8 mouse cellular contexts compared by ENCODE assay signal in genomic region chr7:12922729-12923128, GRCm38 (mm10). TPM values are rescaled to one million over a fixed set of nuclear protein-coding genes. Genes with fewer than 3 reads are reported as not detected.
DNase-seq lines count a peak whose midpoint lies in the region; ATAC-seq and TF ChIP-seq lines count a peak whose summit lies in the region.

No protein-coding gene starts in this region.

- H3K9me3 ChIP-seq in embryonic facial prominence, embryonic 11.5 days (replicated peaks; ENCODE audit: control insufficient read depth, low read length): no peaks in the 10 kb centered on the region
- no peaks in the 10 kb centered on the region for H3K9me3 ChIP-seq in intestine, embryonic 14.5 days (ENCODE audit: control insufficient read depth, low read length)
- no peaks in the 10 kb centered on the region for H3K9me3 ChIP-seq in neural tube, embryonic 12.5 days

- no peak overlapping the region for H3K27ac ChIP-seq in liver, adult 2 months (replicated peaks; ENCODE audit: insufficient read depth, low read depth, low read length)
- H3K27ac ChIP-seq in embryonic facial prominence, embryonic 11.5 days (replicated peaks; ENCODE audit: low read depth, low read length): no peak overlapping the region
- H3K27ac ChIP-seq in intestine, embryonic 14.5 days (ENCODE audit: low read depth): 0 out of 2 replicates have a peak overlapping the region, but pooled peaks have one; percentile 7
- H3K27ac ChIP-seq in neural tube, embryonic 12.5 days: no peak overlapping the region

- peaks cover 12% of the 10 kb centered on the region for H3K4me1 ChIP-seq in liver, adult 2 months (ENCODE audit: control insufficient read depth, insufficient read depth, low read length)
- no peaks in the 10 kb centered on the region for H3K4me1 ChIP-seq in embryonic facial prominence, embryonic 11.5 days (ENCODE audit: control insufficient read depth, insufficient read depth, low read length)
- peaks cover 14% of the 10 kb centered on the region; the same call in 1 of the 2 replicates for H3K4me1 ChIP-seq in intestine, embryonic 14.5 days (replicated peaks; ENCODE audit: control insufficient read depth, insufficient read depth, low read length)
- H3K4me1 ChIP-seq in neural tube, embryonic 12.5 days: peaks cover 13% of the 10 kb centered on the region

- H3K9ac ChIP-seq in liver, adult 2 months (ENCODE audit: low read depth, low read length): peak overlapping the region; percentile 85
- H3K9ac ChIP-seq in embryonic facial prominence, embryonic 11.5 days (replicated peaks; ENCODE audit: low read length): peak overlapping the region; percentile 95
- peak overlapping the region; percentile 86 for H3K9ac ChIP-seq in intestine, embryonic 14.5 days (ENCODE audit: low read length)
- peak overlapping the region; percentile 77 for H3K9ac ChIP-seq in neural tube, embryonic 12.5 days

- H3K36me3 ChIP-seq in liver, adult 2 months (ENCODE audit: control insufficient read depth, insufficient read depth, low read length): peaks cover 31% of the 10 kb centered on the region
- peaks cover 25% of the 10 kb centered on the region for H3K36me3 ChIP-seq in embryonic facial prominence, embryonic 11.5 days (replicated peaks; ENCODE audit: control insufficient read depth, insufficient read depth, low read depth, low read length)
- H3K36me3 ChIP-seq in intestine, embryonic 14.5 days (ENCODE audit: control insufficient read depth, insufficient read depth, low read length): peaks cover 42% of the 10 kb centered on the region
- H3K36me3 ChIP-seq in neural tube, embryonic 12.5 days: peaks cover 42% of the 10 kb centered on the region

- no peak for TF ChIP-seq CTCF in liver, adult 2 months (IDR thresholded peaks at IDR 0.05; ENCODE audit: low read depth, low read length)

- H3K27me3 ChIP-seq in liver, adult 2 months (ENCODE audit: control insufficient read depth, insufficient read depth, low read length): no peaks in the 10 kb centered on the region
- H3K27me3 ChIP-seq in embryonic facial prominence, embryonic 11.5 days (ENCODE audit: control insufficient read depth, insufficient read depth, low read length): peaks cover 5% of the 10 kb centered on the region; the same call in 1 of the 2 replicates
- peaks cover 5% of the 10 kb centered on the region; the same call in 1 of the 2 replicates for H3K27me3 ChIP-seq in intestine, embryonic 14.5 days (replicated peaks; ENCODE audit: control insufficient read depth, insufficient read depth, low read length)
- peaks cover 19% of the 10 kb centered on the region for H3K27me3 ChIP-seq in neural tube, embryonic 12.5 days (replicated peaks)

- no peak for TF ChIP-seq POLR2A in liver, adult 2 months (IDR thresholded peaks at IDR 0.05; ENCODE audit: extremely low read depth, insufficient read depth, low read length)

- no peak for ATAC-seq in embryonic facial prominence, embryonic 11.5 days (replicated peaks; ENCODE audit: insufficient number of reproducible peaks, low FRiP score, low TSS enrichment, low read depth)
- no peak for ATAC-seq in intestine, embryonic 14.5 days (replicated peaks; ENCODE audit: low FRiP score, low TSS enrichment, low read depth)
- no peak for ATAC-seq in neural tube, embryonic 12.5 days (ENCODE audit: low FRiP score, low read depth)

- H3K4me2 ChIP-seq in embryonic facial prominence, embryonic 11.5 days (ENCODE audit: low read depth, low read length): peak overlapping the region; percentile 69
- peak overlapping the region; percentile 89 for H3K4me2 ChIP-seq in intestine, embryonic 14.5 days (ENCODE audit: low read length)
- peak overlapping the region; percentile 93 for H3K4me2 ChIP-seq in neural tube, embryonic 12.5 days (replicated peaks)

- WGBS in liver, adult 2 months: 5% methylated on average over 8 of the region's 8 CpGs
- 2% methylated on average over 8 of the region's 8 CpGs for WGBS in embryonic facial prominence, embryonic 11.5 days
- 3% methylated on average over 8 of the region's 8 CpGs for WGBS in intestine, embryonic 14.5 days
- WGBS in neural tube, embryonic 12.5 days: 3% methylated on average over 8 of the region's 8 CpGs

- no peak for DNase-seq in liver, adult 2 months (ENCODE audit: extremely low read depth, low read depth, low spot score)
- DNase-seq in liver: no peak
- no peak for DNase-seq in embryonic facial prominence, embryonic 11.5 days (ENCODE audit: low spot score)
- no peak for DNase-seq in intestine, embryonic 14.5 days (ENCODE audit: low spot score)
- no peak for DNase-seq in right cerebral cortex, postnatal 14 days
- no peak for DNase-seq in thymus, postnatal 25 days
- DNase-seq in right cerebral cortex, postnatal 10 days (ENCODE audit: low spot score in 2 of 2): no peak

- peak overlapping the region; percentile 90 for H3K4me3 ChIP-seq in liver, adult 2 months (ENCODE audit: insufficient read depth, low read depth, low read length)
- H3K4me3 ChIP-seq in embryonic facial prominence, embryonic 11.5 days (ENCODE audit: low read depth, low read length): peak overlapping the region; percentile 96
- peak overlapping the region; percentile 80 for H3K4me3 ChIP-seq in intestine, embryonic 14.5 days (ENCODE audit: low read depth, low read length)
- H3K4me3 ChIP-seq in neural tube, embryonic 12.5 days: peak overlapping the region; percentile 86

- peaks cover 5% of the 10 kb centered on the region; the same call in 1 of the 2 replicates for H3K79me2 ChIP-seq in liver, adult 2 months (ENCODE audit: control insufficient read depth, insufficient read depth, low read length)

RNA-seq across cellular contexts. Expression of gene Rps5, which starts 0.6 kb away (rescaled TPM):
- total RNA-seq in liver, adult 2 months (2014; rRNA removed): 773 and 998 TPM in 2 replicates
- polyA plus RNA-seq in liver, adult 2 months (2012; rRNA removed): 789 and 798 TPM in 2 replicates
- polyA plus RNA-seq in embryonic facial prominence, embryonic 11.5 days (2014; fragmentation: Nextera tagmentation; extraction: Ambion mirVana): 950 and 1,039 TPM in 2 replicates
- polyA plus RNA-seq in intestine, embryonic 14.5 days (2014; fragmentation: Nextera tagmentation; extraction: Ambion mirVana): 1,510 and 1,578 TPM in 2 replicates
- polyA plus RNA-seq in neural tube, embryonic 12.5 days (2016; fragmentation: Nextera tagmentation; extraction: Ambion mirVana): 583 and 619 TPM in 2 replicates

RNA-seq across cellular contexts. Expression of gene Rnf225, which starts 4.5 kb away (rescaled TPM):
- 0.09 and 0.47 TPM in 2 replicates for total RNA-seq in liver, adult 2 months (2014; rRNA removed)
- polyA plus RNA-seq in liver, adult 2 months (2012; rRNA removed): 0.45 and 0.65 TPM in 2 replicates
- 0.56 and 0.69 TPM in 2 replicates for polyA plus RNA-seq in embryonic facial prominence, embryonic 11.5 days (2014; fragmentation: Nextera tagmentation; extraction: Ambion mirVana)
- 0.45 and 0.63 TPM in 2 replicates for polyA plus RNA-seq in intestine, embryonic 14.5 days (2014; fragmentation: Nextera tagmentation; extraction: Ambion mirVana)
- 0.37 and 0.62 TPM in 2 replicates for polyA plus RNA-seq in neural tube, embryonic 12.5 days (2016; fragmentation: Nextera tagmentation; extraction: Ambion mirVana)

RNA-seq across cellular contexts. Expression of gene Zscan22, which starts 25.1 kb away (rescaled TPM):
- total RNA-seq in liver, adult 2 months (2014; rRNA removed): 1.2 and 1.5 TPM in 2 replicates
- polyA plus RNA-seq in liver, adult 2 months (2012; rRNA removed): 5.7 and 6.6 TPM in 2 replicates
- polyA plus RNA-seq in embryonic facial prominence, embryonic 11.5 days (2014; fragmentation: Nextera tagmentation; extraction: Ambion mirVana): 26.4 and 27.5 TPM in 2 replicates
- polyA plus RNA-seq in intestine, embryonic 14.5 days (2014; fragmentation: Nextera tagmentation; extraction: Ambion mirVana): 17.4 and 21.6 TPM in 2 replicates
- polyA plus RNA-seq in neural tube, embryonic 12.5 days (2016; fragmentation: Nextera tagmentation; extraction: Ambion mirVana): 12.0 and 12.5 TPM in 2 replicates

RNA-seq across cellular contexts. Expression of gene Zfp128, which starts 41.8 kb away (rescaled TPM):
- total RNA-seq in liver, adult 2 months (2014; rRNA removed): 1.7 and 2.1 TPM in 2 replicates
- polyA plus RNA-seq in liver, adult 2 months (2012; rRNA removed): 0.46 and 0.58 TPM in 2 replicates
- 6.5 and 6.9 TPM in 2 replicates for polyA plus RNA-seq in embryonic facial prominence, embryonic 11.5 days (2014; fragmentation: Nextera tagmentation; extraction: Ambion mirVana)
- polyA plus RNA-seq in intestine, embryonic 14.5 days (2014; fragmentation: Nextera tagmentation; extraction: Ambion mirVana): 4.4 and 4.8 TPM in 2 replicates
- polyA plus RNA-seq in neural tube, embryonic 12.5 days (2016; fragmentation: Nextera tagmentation; extraction: Ambion mirVana): 6.1 and 6.7 TPM in 2 replicates

RNA-seq across cellular contexts. Expression of gene Zfp324, which starts 42.9 kb away (rescaled TPM):
- total RNA-seq in liver, adult 2 months (2014; rRNA removed): 3.9 and 4.1 TPM in 2 replicates
- 3.4 and 5.2 TPM in 2 replicates for polyA plus RNA-seq in liver, adult 2 months (2012; rRNA removed)
- 7.9 and 8.9 TPM in 2 replicates for polyA plus RNA-seq in embryonic facial prominence, embryonic 11.5 days (2014; fragmentation: Nextera tagmentation; extraction: Ambion mirVana)
- 7.4 and 8.3 TPM in 2 replicates for polyA plus RNA-seq in intestine, embryonic 14.5 days (2014; fragmentation: Nextera tagmentation; extraction: Ambion mirVana)
- 11.6 and 12.1 TPM in 2 replicates for polyA plus RNA-seq in neural tube, embryonic 12.5 days (2016; fragmentation: Nextera tagmentation; extraction: Ambion mirVana)
